Mouse (Mus musculus) heart, embryonic 10.5 days (tissue): ENCODE measurements around the gene Trdmt1. TPM values are rescaled to one million over a fixed set of nuclear protein-coding genes. Genes with fewer than 3 reads are reported as not detected.

Experiments
- DNase-seq: peaks from one replicate; pipeline ENCODE4 v3.0.0-alpha.2; 2017; ENCODE audit warnings: low spot score
- H3K27ac ChIP-seq: fragments of 300-500 bp; sonication (generic); 2 replicates; pipeline ENCODE4 v1.5.1; 2016; ENCODE audit warnings: mild to moderate bottlenecking
- H3K27me3 ChIP-seq: fragments of 300-500 bp; sonication (generic); 2 replicates; pipeline ENCODE4 v1.6.1; 2016; ENCODE audit warnings: mild to moderate bottlenecking; ENCODE audit not compliant: poor library complexity, insufficient read depth, severe bottlenecking
- H3K36me3 ChIP-seq: fragments of 300-500 bp; sonication (generic); 2 replicates; pipeline ENCODE4 v1.6.1; 2016; ENCODE audit warnings: mild to moderate bottlenecking, moderate library complexity
- H3K4me1 ChIP-seq: fragments of 300-500 bp; sonication (generic); 2 replicates; pipeline ENCODE4 v1.6.1; 2016; ENCODE audit warnings: mild to moderate bottlenecking
- H3K4me3 ChIP-seq: fragments of 300-500 bp; sonication (generic); 2 replicates; pipeline ENCODE4 v1.5.1; 2016; ENCODE audit warnings: mild to moderate bottlenecking, moderate library complexity
- H3K9me3 ChIP-seq: fragments of 300-500 bp; sonication (generic); 2 replicates; pipeline ENCODE4 v1.6.1; 2016; ENCODE audit warnings: mild to moderate bottlenecking, moderate library complexity
- WGBS: fragments of 180-500 bp; shearing (Covaris S2); methylation state at CpG from one replicate; pipeline ENCODE4 v1.1.7; 2016; 5-methylcytosine and 5-hydroxymethylcytosine counted together
- polyA plus RNA-seq: library from polyadenylated mRNA; unstranded; fragments of >200 nt; fragmentation: Nextera tagmentation; extraction: Ambion mirVana; gene quantifications from 2 replicates; pipeline ENCODE4 v1.2.1, GENCODE M21; 2016

The Trdmt1 gene
- polyA plus RNA-seq, 1 experiment from 2014 or later = 10.4 TPM

- DNase-seq = no peak
- Histone ChIP-seq H3K9me3 (no peaks in the 10 kb centered on the region), H3K27ac (no peak overlapping the region), H3K4me1 (peaks cover 7% of the 10 kb centered on the region; the same call in 1 of the 2 replicates), H3K4me3 (no peak overlapping the region), H3K27me3 (no peaks in the 10 kb centered on the region), H3K36me3 (no peaks in the 10 kb centered on the region)
- WGBS = 49% methylated on average over 8 of the region's 8 CpGs
Measured at GRCm38 (mm10) chr2:13522106-13522505, 22.4 kb downstream of the Trdmt1 start.

- Histone ChIP-seq H3K4me3 (no peak overlapping the region), H3K36me3 (no peaks in the 10 kb centered on the region), H3K27me3 (no peaks in the 10 kb centered on the region), H3K4me1 (no peaks in the 10 kb centered on the region), H3K9me3 (no peaks in the 10 kb centered on the region), H3K27ac (no peak overlapping the region)
- no peak for DNase-seq
- 46% methylated on average over 4 of the region's 4 CpGs for WGBS
Measured at GRCm38 (mm10) chr2:13514949-13515348, 29.5 kb downstream of the Trdmt1 start.

- no peaks in the 10 kb centered on the region for H3K9me3 ChIP-seq
- no peaks in the 10 kb centered on the region for H3K27me3 ChIP-seq
- WGBS = 84% methylated on average over 2 of the region's 2 CpGs
- H3K4me3 ChIP-seq = no peak overlapping the region
- DNase-seq = no peak
- H3K27ac ChIP-seq = no peak overlapping the region
- H3K36me3 ChIP-seq = no peaks in the 10 kb centered on the region
- 0 out of 2 replicates have a peak, but pooled peaks cover 3% of the 10 kb centered on the region for H3K4me1 ChIP-seq
Measured at GRCm38 (mm10) chr2:13502717-13503116, 41.8 kb downstream of the Trdmt1 start.

GRCm38 (mm10) chr2:13501553-13501952, 42.9 kb downstream of the Trdmt1 start:
- 54% methylated on average over 5 of the region's 5 CpGs for WGBS
- no peak overlapping the region for H3K27ac ChIP-seq
- no peak for DNase-seq
- no peak overlapping the region for H3K4me3 ChIP-seq
- H3K9me3 ChIP-seq = no peaks in the 10 kb centered on the region
- H3K27me3 ChIP-seq = no peaks in the 10 kb centered on the region
- H3K36me3 ChIP-seq = no peaks in the 10 kb centered on the region
- H3K4me1 ChIP-seq = 0 out of 2 replicates have a peak, but pooled peaks cover 3% of the 10 kb centered on the region

- Histone ChIP-seq H3K27me3 (no peaks in the 10 kb centered on the region), H3K36me3 (no peaks in the 10 kb centered on the region), H3K9me3 (no peaks in the 10 kb centered on the region), H3K4me1 (peaks cover 6% of the 10 kb centered on the region; the same call in 1 of the 2 replicates), H3K27ac (no peak overlapping the region), H3K4me3 (no peak overlapping the region)
- WGBS = 84% methylated on average over 5 of the region's 5 CpGs
- no peak for DNase-seq
Measured at GRCm38 (mm10) chr2:13500298-13500999, 44.0 kb downstream of the Trdmt1 start.

- Histone ChIP-seq H3K36me3 (no peaks in the 10 kb centered on the region), H3K9me3 (no peaks in the 10 kb centered on the region), H3K4me3 (no peak overlapping the region), H3K4me1 (peaks cover 6% of the 10 kb centered on the region; the same call in 1 of the 2 replicates), H3K27ac (no peak overlapping the region), H3K27me3 (no peaks in the 10 kb centered on the region)
- WGBS = 68% methylated on average over 7 of the region's 7 CpGs
- no peak for DNase-seq
Measured at GRCm38 (mm10) chr2:13499196-13499595, 45.3 kb downstream of the Trdmt1 start.

GRCm38 (mm10) chr2:13496087-13496486, 48.4 kb downstream of the Trdmt1 start:
- Histone ChIP-seq H3K27ac (no peak overlapping the region), H3K36me3 (no peaks in the 10 kb centered on the region), H3K9me3 (no peaks in the 10 kb centered on the region), H3K4me1 (peaks cover 6% of the 10 kb centered on the region; the same call in 1 of the 2 replicates), H3K27me3 (no peaks in the 10 kb centered on the region), H3K4me3 (no peak overlapping the region)
- no peak for DNase-seq
- WGBS = 47% methylated on average over 2 of the region's 2 CpGs

GRCm38 (mm10) chr2:13492927-13493326, 51.5 kb downstream of the Trdmt1 start:
- Histone ChIP-seq H3K4me3 (no peak overlapping the region), H3K27ac (no peak overlapping the region), H3K9me3 (no peaks in the 10 kb centered on the region), H3K4me1 (peaks cover 3% of the 10 kb centered on the region; the same call in 1 of the 2 replicates), H3K36me3 (no peaks in the 10 kb centered on the region), H3K27me3 (no peaks in the 10 kb centered on the region)
- DNase-seq = no peak
- WGBS = 86% methylated on average over 4 of the region's 4 CpGs

GRCm38 (mm10) chr2:13491734-13492133, 52.7 kb downstream of the Trdmt1 start, which contains the start of gene Cubn:
Gene Cubn (minus strand): TSS chr2:13491813.
- H3K27ac ChIP-seq = no peak within 1 kb of the TSS
- 66% methylated on average over 8 of the region's 8 CpGs for WGBS
- DNase-seq = no peak
- no peaks in the 10 kb centered on the region for H3K9me3 ChIP-seq
- no peaks in the 10 kb centered on the region for H3K27me3 ChIP-seq
- H3K4me1 ChIP-seq = peaks cover 3% of the 10 kb centered on the region; the same call in 1 of the 2 replicates
- H3K4me3 ChIP-seq = no peak within 1 kb of the TSS
- no peaks in the 10 kb centered on the region for H3K36me3 ChIP-seq

GRCm38 (mm10) chr2:13490480-13490879, 54.0 kb downstream of the Trdmt1 start:
- no peak overlapping the region for H3K27ac ChIP-seq
- no peaks in the 10 kb centered on the region for H3K36me3 ChIP-seq
- H3K4me1 ChIP-seq = no peaks in the 10 kb centered on the region
- no peaks in the 10 kb centered on the region for H3K27me3 ChIP-seq
- no peak overlapping the region for H3K4me3 ChIP-seq
- no peaks in the 10 kb centered on the region for H3K9me3 ChIP-seq
- 81% methylated on average over 2 of the region's 2 CpGs for WGBS
- DNase-seq = no peak

- H3K4me3 ChIP-seq = no peak overlapping the region
- WGBS = 78% methylated on average over 8 of the region's 8 CpGs
Measured at GRCm38 (mm10) chr2:13486470-13486869, 58.0 kb downstream of the Trdmt1 start.

GRCm38 (mm10) chr2:13484566-13484965, 59.9 kb downstream of the Trdmt1 start:
- Histone ChIP-seq H3K27ac (no peak overlapping the region), H3K4me1 (no peaks in the 10 kb centered on the region), H3K27me3 (no peaks in the 10 kb centered on the region), H3K9me3 (no peaks in the 10 kb centered on the region), H3K36me3 (no peaks in the 10 kb centered on the region), H3K4me3 (no peak overlapping the region)
- 82% methylated on average over 3 of the region's 3 CpGs for WGBS
- no peak for DNase-seq

More at GRCm38 (mm10) chr2:13486470-13486869, 58.0 kb downstream of the Trdmt1 start:
- no peak for DNase-seq
- H3K27me3 ChIP-seq = no peaks in the 10 kb centered on the region
- no peak overlapping the region for H3K27ac ChIP-seq
- no peaks in the 10 kb centered on the region for H3K36me3 ChIP-seq
- H3K9me3 ChIP-seq = no peaks in the 10 kb centered on the region
- no peaks in the 10 kb centered on the region for H3K4me1 ChIP-seq

- no peaks in the 10 kb centered on the region for H3K36me3 ChIP-seq
- no peak overlapping the region for H3K4me3 ChIP-seq
- H3K9me3 ChIP-seq = no peaks in the 10 kb centered on the region
- WGBS = 83% methylated on average over 2 of the region's 2 CpGs
- H3K27me3 ChIP-seq = no peaks in the 10 kb centered on the region
- no peak overlapping the region for H3K27ac ChIP-seq
- H3K4me1 ChIP-seq = no peaks in the 10 kb centered on the region
- no peak for DNase-seq
Measured at GRCm38 (mm10) chr2:13480744-13481143, 63.7 kb downstream of the Trdmt1 start.
